Mouse (Mus musculus) gastrocnemius, postnatal 10 days (tissue): ENCODE measurements around the gene Zbtb9. TPM values are rescaled to one million over a fixed set of nuclear protein-coding genes. Genes with fewer than 3 reads are reported as not detected.
A peak's percentile ranks its signal among the peaks of the same experiment; 100 is the strongest.

Experiments
- DNase-seq: peaks from one replicate; pipeline ENCODE4 v3.0.0; 2021; ENCODE audit warnings: mixed read lengths
- total RNA-seq, 2 experiments: library from RNA; stranded (reverse); gene quantifications; 2 replicates each; pipeline ENCODE4 v1.2.3; 2021

The Zbtb9 gene
- total RNA-seq, 2 experiments from 2014 or later: 2.7 to 3.9 TPM

DNA sequence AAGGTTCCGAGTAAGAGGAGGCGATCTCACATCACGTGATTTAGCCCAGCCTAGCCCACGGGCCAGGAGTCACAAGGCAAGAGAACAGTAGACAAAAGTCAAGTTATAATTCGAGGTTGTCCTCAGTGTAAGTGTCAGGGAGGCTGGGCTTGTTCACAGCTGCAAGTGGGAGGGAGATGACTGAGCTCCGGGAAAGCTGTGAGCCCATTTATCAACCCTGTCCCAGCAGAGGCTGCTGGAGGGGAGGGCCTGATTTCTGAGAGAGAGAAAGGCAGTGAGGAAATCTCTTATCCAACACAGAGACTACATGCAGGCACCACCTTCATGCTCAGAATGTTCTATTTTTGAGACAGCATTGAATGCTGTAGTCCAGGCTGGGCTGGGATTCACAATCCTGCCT, 39.9 kb downstream of the Zbtb9 start:
- DNase-seq: no peak

- peak; percentile 89 for DNase-seq
These were observed 44.9 kb downstream of the Zbtb9 start for GRCm38 (mm10) chr17:27017564-27018499.

GRCm38 (mm10) chr17:27018555-27019196, 45.7 kb downstream of the Zbtb9 start:
- peak; percentile 11 for DNase-seq

DNA sequence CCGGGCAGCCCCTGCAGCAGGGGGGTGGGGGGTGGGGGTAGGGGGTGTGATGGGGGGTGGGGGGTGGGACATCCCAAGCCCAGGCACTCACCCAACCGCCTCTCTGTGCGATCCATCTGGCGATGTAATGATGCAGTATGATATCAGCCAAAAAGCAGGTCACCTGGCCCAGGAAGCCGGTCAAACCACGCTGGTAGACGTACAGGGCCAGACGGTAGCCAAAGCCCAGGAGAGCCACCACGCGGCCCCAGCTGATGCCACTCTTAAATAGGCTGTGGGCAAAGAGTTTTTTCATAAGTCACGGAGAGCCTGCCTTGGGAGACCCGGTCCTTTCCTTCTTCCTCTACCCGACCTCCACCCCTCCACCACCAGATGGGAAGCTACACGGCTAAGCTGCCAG, 48.1 kb downstream of the Zbtb9 start:
- DNase-seq: no peak

GRCm38 (mm10) chr17:27021736-27022135, 48.8 kb downstream of the Zbtb9 start:
- DNase-seq: no peak

DNA sequence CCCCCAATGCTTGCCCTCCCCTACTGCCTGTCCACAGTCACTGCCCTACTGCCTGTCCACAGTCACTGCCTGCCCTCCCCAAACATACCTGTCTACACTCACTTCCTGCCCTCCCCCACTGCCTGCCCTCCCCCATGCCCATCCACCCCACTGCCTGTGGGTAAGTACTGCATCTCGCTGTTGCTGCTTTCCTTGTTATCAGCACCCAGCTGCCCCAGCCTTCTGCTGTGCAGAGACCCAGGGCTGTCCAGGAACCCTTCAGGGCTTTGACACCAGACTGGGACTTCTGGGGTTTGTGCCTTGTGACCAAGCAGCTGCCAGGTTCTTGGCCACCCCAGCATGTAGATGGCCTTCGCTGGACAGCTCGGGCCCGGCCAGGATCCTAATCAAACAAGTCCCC, 50.4 kb downstream of the Zbtb9 start:
- DNase-seq: no peak

- DNase-seq: no peak
These were observed 52.4 kb downstream of the Zbtb9 start for GRCm38 (mm10) chr17:27025326-27025902.

GRCm38 (mm10) chr17:27025951-27026350, 53.0 kb downstream of the Zbtb9 start:
- no peak for DNase-seq

- peak; percentile 54 for DNase-seq
These were observed 54.7 kb downstream of the Zbtb9 start for GRCm38 (mm10) chr17:27027460-27028283.

DNA sequence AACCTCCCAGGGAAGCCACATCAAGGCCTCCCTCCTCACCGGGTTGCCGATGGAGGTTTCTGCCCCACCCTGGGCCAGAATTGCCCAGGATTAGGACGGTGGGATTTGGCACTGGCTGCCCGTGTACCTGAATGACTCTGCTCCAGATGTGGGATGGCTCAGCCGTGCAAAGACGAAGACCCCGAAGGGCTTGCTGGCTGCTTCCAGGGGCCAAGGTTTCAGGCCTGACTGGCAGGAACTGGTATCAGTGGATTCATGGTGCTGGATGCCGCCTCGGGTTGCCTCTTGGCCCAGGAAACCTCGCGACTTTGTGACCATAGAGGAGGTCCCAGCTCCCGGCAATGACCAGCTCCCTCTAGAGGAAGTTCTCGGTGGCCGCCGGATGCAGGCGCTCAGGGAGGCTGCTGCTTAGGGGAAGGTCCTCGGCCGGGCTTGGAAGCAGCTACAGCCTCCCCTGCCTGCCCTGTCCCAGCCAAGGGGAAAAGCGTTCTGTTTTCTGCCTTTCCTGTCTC, 55.4 kb downstream of the Zbtb9 start:
- DNase-seq: peak; percentile 87

- DNase-seq: no peak
These were observed 55.9 kb downstream of the Zbtb9 start, which contains the start of gene Bak1 for GRCm38 (mm10) chr17:27028909-27029308. TSS of gene Bak1 (minus strand) at chr17:27029009.

- peak; percentile 22 for DNase-seq
These were observed 56.5 kb downstream of the Zbtb9 start for GRCm38 (mm10) chr17:27029431-27029830.

DNA sequence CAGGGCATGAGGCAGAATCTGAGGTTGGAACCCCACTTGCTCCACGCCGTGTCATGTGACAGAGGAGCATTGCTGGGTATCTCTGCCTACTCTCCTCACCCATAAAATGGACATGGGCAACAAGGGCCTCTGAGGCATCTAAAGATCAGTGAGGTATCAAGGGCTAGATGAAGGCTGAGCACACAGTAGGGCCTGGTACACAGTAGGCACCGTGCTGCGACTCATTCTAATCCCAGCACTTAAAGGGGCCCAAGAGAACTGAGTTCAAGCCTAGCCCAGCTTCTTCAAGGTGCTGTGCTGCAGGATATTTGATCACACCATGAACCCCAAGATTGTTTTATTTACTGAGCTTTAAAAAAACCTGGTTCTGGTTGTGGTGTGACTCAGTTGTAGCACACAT, 57.9 kb downstream of the Zbtb9 start:
- no peak for DNase-seq

- peak; percentile 6 for DNase-seq
These were observed 59.4 kb downstream of the Zbtb9 start for GRCm38 (mm10) chr17:27032328-27032727.

- peak; percentile 82 for DNase-seq
These were observed 59.9 kb downstream of the Zbtb9 start for GRCm38 (mm10) chr17:27032869-27033268.

GRCm38 (mm10) chr17:27036465-27036864, 63.5 kb downstream of the Zbtb9 start:
- no peak for DNase-seq

- no peak for DNase-seq
These were observed 65.5 kb downstream of the Zbtb9 start for GRCm38 (mm10) chr17:27038335-27039050.

DNA sequence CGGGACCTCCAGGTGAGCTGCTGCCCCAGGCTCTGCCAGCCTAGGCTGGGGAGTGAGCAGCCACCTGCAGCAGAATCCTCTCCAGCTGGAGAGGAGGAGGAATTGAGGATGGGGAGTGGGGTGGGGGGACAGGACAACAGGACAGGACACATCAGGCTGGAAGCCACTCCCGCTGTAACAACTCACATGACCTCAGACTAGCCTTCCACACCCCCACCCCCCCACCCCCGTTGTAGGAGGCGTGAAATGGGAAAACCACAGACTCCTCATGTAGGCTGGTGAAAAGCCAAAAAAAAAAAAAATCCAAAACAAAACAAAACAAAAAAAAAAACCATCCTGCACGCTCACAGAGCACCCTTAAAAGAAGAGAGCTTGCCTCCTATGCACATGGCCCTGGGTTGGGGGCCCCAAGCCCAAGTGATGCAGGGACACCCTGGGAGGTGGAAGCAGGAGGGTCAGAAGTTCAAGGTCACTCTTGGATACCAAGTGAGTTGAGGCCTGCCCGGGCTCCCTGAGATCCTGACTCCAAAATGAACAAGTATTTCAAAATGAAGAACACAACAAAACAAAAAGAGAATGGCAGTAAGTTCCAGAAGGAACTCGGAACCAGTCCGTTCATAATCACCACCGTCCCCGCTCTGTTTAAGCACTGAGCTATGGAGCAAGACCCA, 66.6 kb downstream of the Zbtb9 start:
- DNase-seq: no peak

- DNase-seq: no peak
These were observed 67.5 kb downstream of the Zbtb9 start for GRCm38 (mm10) chr17:27040304-27041045.
